Mouse (Mus musculus): ENCODE data around the gene Tufm. TPM values are rescaled to one million over a fixed set of nuclear protein-coding genes. Genes with fewer than 3 reads are reported as not detected.

The Tufm gene
- 92.3 and 108 TPM in 2 replicates for total RNA-seq (2017)

GRCm38 (mm10) chr7:126487052-126487483 is at the start of gene Tufm:
TSS of gene Tufm (plus strand) at chr7:126487361.
- peak; percentile 87 for ATAC-seq (replicated peaks; ENCODE audit: low read depth, poor library complexity, severe bottlenecking)

GRCm38 (mm10) chr7:126440134-126440533 is 47.0 kb upstream of the Tufm start:
- ATAC-seq (replicated peaks; ENCODE audit: low read depth, poor library complexity, severe bottlenecking): no peak

- no peak for ATAC-seq (replicated peaks; ENCODE audit: low read depth, poor library complexity, severe bottlenecking)
Measured at GRCm38 (mm10) chr7:126443997-126444396, 43.2 kb upstream of the Tufm start.

- ATAC-seq (replicated peaks; ENCODE audit: low read depth, poor library complexity, severe bottlenecking): no peak
Measured at GRCm38 (mm10) chr7:126444536-126444935, 42.6 kb upstream of the Tufm start.

GRCm38 (mm10) chr7:126445104-126445815 is 41.9 kb upstream of the Tufm start:
- no peak for ATAC-seq (replicated peaks; ENCODE audit: low read depth, poor library complexity, severe bottlenecking)

- ATAC-seq (replicated peaks; ENCODE audit: low read depth, poor library complexity, severe bottlenecking): no peak
Measured at GRCm38 (mm10) chr7:126446217-126446616, 40.9 kb upstream of the Tufm start.

GRCm38 (mm10) chr7:126448481-126448880 is 38.7 kb upstream of the Tufm start:
- ATAC-seq (replicated peaks; ENCODE audit: low read depth, poor library complexity, severe bottlenecking): peak; percentile 78

- no peak for ATAC-seq (replicated peaks; ENCODE audit: low read depth, poor library complexity, severe bottlenecking)
Measured at GRCm38 (mm10) chr7:126449991-126450390, 37.2 kb upstream of the Tufm start.

- no peak for ATAC-seq (replicated peaks; ENCODE audit: low read depth, poor library complexity, severe bottlenecking)
Measured at GRCm38 (mm10) chr7:126450641-126451040, 36.5 kb upstream of the Tufm start.

GRCm38 (mm10) chr7:126452244-126452643 is 34.9 kb upstream of the Tufm start:
- no peak for ATAC-seq (replicated peaks; ENCODE audit: low read depth, poor library complexity, severe bottlenecking)

GRCm38 (mm10) chr7:126453861-126454260 is 33.3 kb upstream of the Tufm start:
- ATAC-seq (replicated peaks; ENCODE audit: low read depth, poor library complexity, severe bottlenecking): no peak

GRCm38 (mm10) chr7:126455242-126455641 is 31.9 kb upstream of the Tufm start:
- ATAC-seq (replicated peaks; ENCODE audit: low read depth, poor library complexity, severe bottlenecking): no peak

GRCm38 (mm10) chr7:126456382-126457266 is 30.5 kb upstream of the Tufm start:
- ATAC-seq (replicated peaks; ENCODE audit: low read depth, poor library complexity, severe bottlenecking): peak; percentile 77

GRCm38 (mm10) chr7:126458225-126458624 is 28.9 kb upstream of the Tufm start:
- no peak for ATAC-seq (replicated peaks; ENCODE audit: low read depth, poor library complexity, severe bottlenecking)

GRCm38 (mm10) chr7:126458844-126459618 is 28.1 kb upstream of the Tufm start:
- no peak for ATAC-seq (replicated peaks; ENCODE audit: low read depth, poor library complexity, severe bottlenecking)

GRCm38 (mm10) chr7:126460623-126461399 is 26.4 kb upstream of the Tufm start:
- no peak for ATAC-seq (replicated peaks; ENCODE audit: low read depth, poor library complexity, severe bottlenecking)

- no peak for ATAC-seq (replicated peaks; ENCODE audit: low read depth, poor library complexity, severe bottlenecking)
Measured at GRCm38 (mm10) chr7:126461626-126462025, 25.5 kb upstream of the Tufm start.

GRCm38 (mm10) chr7:126463004-126463403 is 24.2 kb upstream of the Tufm start, which contains the start of gene Atp2a1:
TSS of gene Atp2a1 (minus strand) at chr7:126463108.
- ATAC-seq (replicated peaks; ENCODE audit: low read depth, poor library complexity, severe bottlenecking): no peak

GRCm38 (mm10) chr7:126463547-126463946 is 23.6 kb upstream of the Tufm start:
- ATAC-seq (replicated peaks; ENCODE audit: low read depth, poor library complexity, severe bottlenecking): no peak

GRCm38 (mm10) chr7:126464121-126464520 is 23.0 kb upstream of the Tufm start:
- ATAC-seq (replicated peaks; ENCODE audit: low read depth, poor library complexity, severe bottlenecking): peak; percentile 81

Data from common myeloid progenitor, adult 5-6 weeks (primary cell).